Mouse (Mus musculus): ENCODE data around the gene Myd88.

GRCm38 (mm10) chr9:119350531-119350930 lies 9.3 kb upstream of the Myd88 start:
- TF ChIP-seq EP300 (IDR thresholded peaks at IDR 0.05; ENCODE audit: low read length) (no peak), CTCF (conservative IDR thresholded peaks at IDR 0.05 in 1 of 2, IDR thresholded peaks at IDR 0.05 in 1 of 2; ENCODE audit: low read depth in 2 of 2, low read length in 2 of 2) (no peak)

Data from CH12.LX (cell line).